In the genomic region with DNA sequence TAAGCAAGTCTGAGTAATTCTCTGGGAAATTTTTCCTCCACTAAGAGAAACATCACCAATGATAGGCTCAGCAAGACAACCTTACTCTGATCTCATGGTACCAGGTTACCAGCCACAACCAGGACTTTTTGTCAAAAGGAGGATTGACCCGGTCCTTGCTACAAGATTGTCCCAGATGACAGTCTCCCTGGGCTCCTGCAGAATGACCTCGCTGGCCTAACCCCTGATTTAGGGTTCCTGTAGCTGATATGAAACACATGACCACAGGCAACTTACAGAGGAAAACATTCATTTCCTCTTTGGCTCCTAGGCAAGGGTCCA, we compare ENCODE assay signal across 9 mouse cellular contexts.
DNase-seq lines count a peak whose midpoint lies in the region; ATAC-seq lines count a peak whose summit lies in the region.
"Had no signal": no experiment of that assay in that cellular context is flagged by ENCODE, and none has a peak within 500 bp of the region (broad histone marks: within the 10 kb centered on the region; RNA-seq: fewer than 3 reads in every experiment).

No protein-coding gene starts in this region.

- H3K9me3 ChIP-seq in embryonic facial prominence, embryonic 15.5 days (replicated peaks) = no peaks in the 10 kb centered on the region
- H3K9me3 ChIP-seq in intestine, embryonic 16.5 days (ENCODE audit: control insufficient read depth, low read length) = no peaks in the 10 kb centered on the region
- no peaks in the 10 kb centered on the region for H3K9me3 ChIP-seq in neural tube, embryonic 13.5 days

- no peak overlapping the region for H3K9ac ChIP-seq in embryonic facial prominence, embryonic 15.5 days
- no peak overlapping the region for H3K9ac ChIP-seq in intestine, embryonic 16.5 days (ENCODE audit: low read depth, low read length)
- no peak overlapping the region for H3K9ac ChIP-seq in neural tube, embryonic 13.5 days

- 44% methylated on average over 2 of the region's 2 CpGs for WGBS in embryonic facial prominence, embryonic 15.5 days
- 42% methylated on average over 2 of the region's 2 CpGs for WGBS in intestine, embryonic 16.5 days
- WGBS in neural tube, embryonic 13.5 days = 82% methylated on average over 2 of the region's 2 CpGs

- 0 out of 2 replicates have a peak, but pooled peaks cover 6% of the 10 kb centered on the region for H3K4me1 ChIP-seq in embryonic facial prominence, embryonic 15.5 days
- peaks cover 20% of the 10 kb centered on the region for H3K4me1 ChIP-seq in intestine, embryonic 16.5 days (ENCODE audit: control insufficient read depth, insufficient read depth, low read length)
- peaks cover 19% of the 10 kb centered on the region for H3K4me1 ChIP-seq in neural tube, embryonic 13.5 days (replicated peaks)

- no peak for ATAC-seq in embryonic facial prominence, embryonic 15.5 days (ENCODE audit: insufficient number of reproducible peaks, low FRiP score, low TSS enrichment, low read depth)
- ATAC-seq in intestine, embryonic 16.5 days = no peak
- ATAC-seq in neural tube, embryonic 13.5 days (ENCODE audit: low read depth) = no peak
- no peak for ATAC-seq in CD4-positive, CD25-positive, alpha-beta regulatory T cell, adult 4 months
- no peak for ATAC-seq in frontal cortex, adult (ENCODE audit: low TSS enrichment)

- no peak overlapping the region for H3K4me3 ChIP-seq in embryonic facial prominence, embryonic 15.5 days (replicated peaks)
- no peak overlapping the region for H3K4me3 ChIP-seq in intestine, embryonic 16.5 days (ENCODE audit: low read length)
- H3K4me3 ChIP-seq in neural tube, embryonic 13.5 days = no peak overlapping the region

- H3K4me2 ChIP-seq in embryonic facial prominence, embryonic 15.5 days (replicated peaks) = no peak overlapping the region
- H3K4me2 ChIP-seq in intestine, embryonic 16.5 days (ENCODE audit: low read depth, low read length) = peak overlapping the region; percentile 38
- H3K4me2 ChIP-seq in neural tube, embryonic 13.5 days = no peak overlapping the region

- DNase-seq in kidney, postnatal 10 days = peak; percentile 50
- no peak for DNase-seq in kidney, adult 18-20 months
- DNase-seq: cerebellum, adult 2 months; left cerebral cortex, postnatal 4 days had no signal

- H3K27me3 ChIP-seq in embryonic facial prominence, embryonic 15.5 days = no peaks in the 10 kb centered on the region
- H3K27me3 ChIP-seq in intestine, embryonic 16.5 days (replicated peaks; ENCODE audit: control insufficient read depth, insufficient read depth, low read length) = no peaks in the 10 kb centered on the region
- no peaks in the 10 kb centered on the region for H3K27me3 ChIP-seq in neural tube, embryonic 13.5 days

- peaks cover 5% of the 10 kb centered on the region; the same call in 1 of the 2 replicates for H3K36me3 ChIP-seq in embryonic facial prominence, embryonic 15.5 days
- H3K36me3 ChIP-seq in intestine, embryonic 16.5 days (ENCODE audit: control insufficient read depth, insufficient read depth, low read length) = no peaks in the 10 kb centered on the region
- peaks cover 23% of the 10 kb centered on the region; the same call in 1 of the 2 replicates for H3K36me3 ChIP-seq in neural tube, embryonic 13.5 days

- H3K27ac ChIP-seq in embryonic facial prominence, embryonic 15.5 days (replicated peaks) = peak overlapping the region; percentile 49; the same call in 1 of the 2 replicates
- peak overlapping the region; percentile 82 for H3K27ac ChIP-seq in intestine, embryonic 16.5 days (ENCODE audit: low read length)
- peak overlapping the region; percentile 33; the same call in 1 of the 2 replicates for H3K27ac ChIP-seq in neural tube, embryonic 13.5 days (replicated peaks)
